Mouse (Mus musculus) regulatory T cell (primary cell): Measurements from ENCODE around the gene Vps16.

Experiments
- in situ Hi-C: fragments of 300-600 bp; cut with MboI, MseI; formaldehyde crosslinking; loops from one replicate; pipeline ENCODE4 v1.15.1; 2025; ENCODE audit warnings: high pct_unique_total_duplicates

Vps16 gene

GRCm38 (mm10) chr2:130424126-130424853 is at the start of gene Vps16, which contains the start of gene Pced1a:
Gene Vps16 (plus strand): TSS chr2:130424339.
Gene Pced1a (minus strand): TSS chr2:130424701.
- in situ Hi-C loops: no loop called here

DNA sequence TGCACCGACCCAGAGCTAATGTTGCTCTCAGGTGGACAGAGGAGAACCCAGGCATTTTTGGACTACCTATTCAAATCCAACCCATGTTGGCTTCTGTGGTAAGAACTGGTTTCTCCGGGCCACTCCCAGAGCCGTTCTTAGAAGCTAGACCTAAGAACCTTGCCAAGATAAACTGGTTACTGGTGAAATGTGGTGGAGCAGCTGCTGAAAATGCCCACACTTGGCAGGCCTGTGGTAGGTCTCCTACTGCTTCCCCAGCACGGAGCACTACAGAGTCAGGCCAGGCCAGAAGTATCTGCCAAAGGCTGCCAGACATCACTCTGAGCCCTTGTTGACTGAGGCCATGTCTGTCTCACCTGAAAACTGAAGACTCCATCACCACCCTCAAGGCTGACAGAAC is 49.2 kb upstream of the Vps16 start:
- in situ Hi-C loops: no loop called here

GRCm38 (mm10) chr2:130383205-130383604 is 40.9 kb upstream of the Vps16 start:
- in situ Hi-C loops: no loop called here

DNA sequence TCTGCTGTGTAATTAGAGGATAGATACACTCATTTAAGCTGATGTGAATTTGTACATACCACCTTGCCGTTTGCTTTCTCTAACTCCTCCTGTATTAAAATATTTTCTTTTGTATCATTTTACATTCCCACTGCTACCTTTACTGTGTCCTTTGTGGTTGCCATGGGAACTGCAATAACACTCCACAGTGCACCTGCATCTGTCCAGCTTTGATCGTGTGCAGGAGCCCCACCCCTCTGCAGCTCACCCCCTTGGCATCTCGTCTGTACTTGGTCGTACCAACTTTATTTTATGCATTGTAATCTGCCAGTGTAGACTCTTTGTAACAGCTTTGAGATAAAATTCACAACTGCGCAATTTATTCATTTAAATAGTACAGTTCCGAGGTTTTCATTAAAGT is 40.2 kb upstream of the Vps16 start:
- in situ Hi-C loops: no loop called here

GRCm38 (mm10) chr2:130386212-130386611 is 37.9 kb upstream of the Vps16 start:
- in situ Hi-C loops: no loop called here

GRCm38 (mm10) chr2:130388796-130389195 is 35.3 kb upstream of the Vps16 start:
- in situ Hi-C loops: no loop called here

DNA sequence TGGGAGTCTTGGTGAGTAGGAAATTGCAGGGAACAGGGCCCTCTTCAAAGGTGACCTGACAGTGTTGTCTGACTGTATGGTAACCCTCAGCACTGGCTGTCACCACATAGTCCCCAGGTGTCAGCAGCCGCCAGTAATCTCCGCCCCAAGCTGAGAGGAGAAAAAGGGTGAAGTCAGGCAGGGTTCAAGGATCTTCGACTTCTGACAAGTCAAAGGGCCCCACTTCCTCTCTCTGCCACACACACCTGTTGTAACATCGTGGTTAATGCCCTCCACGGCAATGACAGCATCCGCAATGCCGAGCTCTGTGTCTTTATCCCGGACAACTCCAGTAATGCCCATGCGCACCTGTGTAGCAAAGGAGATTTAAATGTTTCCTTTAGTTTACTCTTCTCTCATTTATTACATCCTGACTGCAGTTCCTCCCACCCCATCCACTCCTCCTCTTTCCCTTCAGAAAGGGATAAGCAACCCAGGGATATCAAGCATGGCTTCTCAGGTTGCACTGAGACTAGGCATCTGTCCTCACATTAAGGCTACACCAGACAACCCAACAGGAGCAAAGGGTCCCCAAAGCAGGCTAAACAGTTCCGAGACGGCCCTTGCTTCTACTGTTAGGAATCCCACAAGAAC is 33.0 kb upstream of the Vps16 start:
- in situ Hi-C loops: no loop called here

DNA sequence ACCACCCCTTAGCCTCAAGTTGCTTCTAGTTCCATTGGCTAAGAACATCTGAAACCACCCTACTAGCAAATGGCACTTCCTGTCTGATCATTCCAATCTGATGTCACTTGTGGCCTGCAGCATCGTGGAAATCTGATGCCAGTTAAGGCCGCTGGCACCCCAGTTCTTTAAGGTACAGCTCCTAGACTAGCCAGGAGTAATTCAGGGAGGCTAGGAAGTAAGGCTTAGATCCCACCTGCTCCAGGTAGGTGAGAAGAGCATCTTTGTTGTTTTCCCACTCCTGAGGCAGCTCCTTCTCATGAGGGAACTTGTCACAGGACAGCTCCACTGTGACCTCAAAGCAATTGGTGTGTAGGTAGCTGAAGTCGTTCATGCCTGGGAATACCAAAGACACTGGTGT is 31.3 kb upstream of the Vps16 start:
- in situ Hi-C loops: no loop called here

DNA sequence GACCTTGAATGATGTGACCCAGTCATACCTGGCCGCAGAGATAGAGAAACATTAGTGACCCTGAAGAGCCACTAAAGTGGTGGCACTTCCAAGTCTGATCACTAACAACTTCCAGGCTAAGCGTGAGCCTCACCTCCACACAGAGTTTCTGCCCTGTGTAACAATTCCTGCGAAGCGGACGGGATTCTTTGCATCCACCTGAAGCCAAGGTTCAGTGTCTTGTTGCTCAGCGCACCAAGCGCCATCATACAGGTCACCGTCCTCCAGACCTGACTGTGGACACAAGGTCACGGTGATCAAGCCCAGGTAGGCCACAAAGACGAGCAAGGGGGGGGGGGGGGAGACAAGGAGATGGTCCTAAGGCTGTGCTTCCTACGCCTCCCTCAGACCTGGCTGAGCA is 28.4 kb upstream of the Vps16 start:
- in situ Hi-C loops: no loop called here

DNA sequence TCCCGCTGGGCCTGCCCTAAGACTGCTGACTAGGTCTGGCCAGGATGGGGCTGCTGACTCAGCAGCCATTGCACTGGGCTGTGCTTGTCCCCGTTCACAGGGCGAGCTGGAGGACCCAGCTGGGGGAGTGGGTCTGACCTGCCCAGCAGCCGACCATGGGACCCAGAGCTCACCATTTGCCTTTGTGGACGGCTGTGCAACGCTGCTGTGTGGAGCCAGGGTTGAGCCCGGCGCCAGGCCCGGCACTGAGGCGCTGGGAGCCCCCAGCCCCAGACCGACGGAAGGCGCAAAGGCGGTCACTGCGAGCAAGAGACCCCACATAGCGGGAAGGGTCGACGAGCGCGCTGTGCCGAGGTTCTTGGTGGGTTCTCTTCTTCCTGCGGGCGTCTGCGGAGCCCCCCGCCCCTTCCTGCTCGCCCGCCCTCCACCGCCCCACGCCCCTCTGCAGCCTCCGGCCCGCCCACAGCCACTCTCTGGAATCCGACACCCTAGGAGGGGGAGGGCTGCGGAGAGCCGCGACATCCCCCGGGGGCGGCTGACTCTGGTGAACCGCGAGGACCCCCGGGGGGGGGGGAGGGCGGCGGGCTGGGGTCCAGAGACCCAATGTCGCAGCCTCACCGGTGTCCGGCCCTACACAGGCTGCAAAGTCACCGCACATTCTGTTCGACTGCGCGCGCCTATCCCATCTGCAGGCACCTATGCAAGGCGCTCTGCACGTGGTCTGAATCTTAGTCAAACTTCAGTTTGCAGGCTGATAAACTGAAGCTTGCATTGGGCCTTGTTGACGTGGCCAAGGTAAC is 26.8 kb upstream of the Vps16 start, which contains the start of gene Cpxm1:
Gene Cpxm1, minus strand, starts transcription at position 389 of the 800 bp plus-strand sequence.
- in situ Hi-C loops: no loop called here

GRCm38 (mm10) chr2:130398091-130398490 is 26.0 kb upstream of the Vps16 start:
- in situ Hi-C loops: no loop called here

GRCm38 (mm10) chr2:130400046-130400445 is 24.1 kb upstream of the Vps16 start:
- in situ Hi-C loops: no loop called here

DNA sequence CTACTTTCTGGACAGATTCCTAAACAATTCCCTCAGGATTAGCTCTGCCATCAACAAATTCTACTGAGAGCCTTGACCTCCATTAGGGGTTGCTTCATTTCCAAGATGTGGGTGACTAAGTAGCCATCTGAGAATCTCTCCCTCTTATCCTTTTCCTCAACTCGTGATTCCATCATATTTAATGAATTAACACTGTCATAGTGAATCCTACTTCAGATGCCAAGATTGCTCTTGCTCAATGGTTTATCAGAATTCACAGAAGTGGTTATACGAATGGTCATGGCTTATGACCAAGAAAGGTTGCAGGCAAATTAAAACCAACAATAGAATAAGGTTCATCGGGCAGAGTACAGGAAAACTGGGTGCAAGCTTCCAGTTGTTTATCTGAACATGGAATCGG is 22.2 kb upstream of the Vps16 start:
- in situ Hi-C loops: no loop called here

- in situ Hi-C loops: no loop called here
Observed at GRCm38 (mm10) chr2:130404939-130405338, 19.2 kb upstream of the Vps16 start, which contains the start of the genes Gm28372 and 1700020A23Rik. Gene Gm28372 (plus strand): TSS chr2:130405239. Gene 1700020A23Rik (plus strand): TSS chr2:130405259.

GRCm38 (mm10) chr2:130406178-130406577 is 18.0 kb upstream of the Vps16 start, which contains the start of gene Tmem239:
Gene Tmem239 (plus strand): TSS chr2:130406478.
- in situ Hi-C loops: no loop called here

GRCm38 (mm10) chr2:130408194-130408593 is 15.9 kb upstream of the Vps16 start:
- in situ Hi-C loops: no loop called here

DNA sequence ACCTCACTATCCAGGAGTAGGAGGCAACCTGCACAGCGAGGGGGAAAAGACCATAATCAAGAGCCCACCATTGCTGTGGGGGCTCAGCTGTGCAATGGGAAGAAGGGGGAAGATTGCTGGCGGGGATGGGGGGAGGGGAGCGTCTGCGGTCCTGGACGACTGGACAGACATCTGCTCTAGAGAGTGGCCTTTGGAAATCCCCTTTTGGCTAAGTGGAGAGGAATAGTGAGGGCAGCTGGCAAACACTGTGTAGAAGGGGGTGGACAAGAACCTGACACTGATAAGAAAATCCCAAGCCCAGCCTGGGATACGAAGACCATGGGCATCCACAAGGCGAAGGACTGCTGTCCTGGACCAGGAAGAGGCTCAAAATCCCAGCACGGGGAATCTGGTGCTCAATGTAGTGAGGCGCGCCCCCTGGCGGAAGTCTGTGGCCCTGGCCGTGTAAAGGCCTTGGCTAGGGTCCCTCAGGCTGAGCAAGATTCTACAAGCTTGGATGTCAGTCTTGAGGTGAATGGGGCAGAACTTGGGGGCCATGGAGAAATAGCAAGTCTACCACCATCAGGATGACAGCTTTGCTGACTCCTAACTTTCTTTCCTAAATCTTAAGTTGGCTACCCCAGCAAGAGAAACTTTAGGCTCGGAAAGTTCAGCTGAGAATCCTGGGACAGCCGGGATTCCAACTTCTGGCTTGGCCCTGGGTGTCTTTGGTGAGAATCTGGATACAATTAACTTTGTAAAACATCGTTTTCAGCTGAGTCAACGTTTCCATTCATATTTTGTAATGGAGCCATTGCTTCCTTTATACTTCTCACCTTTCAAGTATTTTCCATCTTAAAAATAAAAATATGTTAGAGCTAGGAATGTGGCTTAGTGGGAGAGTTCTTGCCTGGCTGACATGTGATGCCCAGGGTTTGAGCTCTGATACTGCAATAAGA is 12.3 kb upstream of the Vps16 start:
- in situ Hi-C loops: no loop called here

DNA sequence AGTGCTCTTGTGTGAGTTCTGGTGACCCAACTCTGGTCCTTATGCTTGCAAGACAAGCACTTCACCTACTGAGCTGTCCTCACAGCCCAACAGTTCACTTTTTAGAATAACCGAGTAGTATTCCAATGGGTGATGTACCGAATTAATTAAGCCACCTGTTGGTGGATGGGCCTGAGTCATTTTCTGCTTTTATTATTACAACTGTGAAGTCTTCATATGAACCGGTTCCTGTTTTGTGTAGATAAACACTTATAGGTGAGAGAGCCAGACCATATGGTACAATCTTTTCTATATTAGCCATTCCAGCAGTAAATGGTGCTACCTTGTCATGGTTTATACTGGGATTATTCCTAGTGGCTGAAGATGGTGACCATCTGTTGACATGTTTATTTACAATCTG is 11.4 kb upstream of the Vps16 start:
- in situ Hi-C loops: no loop called here

DNA sequence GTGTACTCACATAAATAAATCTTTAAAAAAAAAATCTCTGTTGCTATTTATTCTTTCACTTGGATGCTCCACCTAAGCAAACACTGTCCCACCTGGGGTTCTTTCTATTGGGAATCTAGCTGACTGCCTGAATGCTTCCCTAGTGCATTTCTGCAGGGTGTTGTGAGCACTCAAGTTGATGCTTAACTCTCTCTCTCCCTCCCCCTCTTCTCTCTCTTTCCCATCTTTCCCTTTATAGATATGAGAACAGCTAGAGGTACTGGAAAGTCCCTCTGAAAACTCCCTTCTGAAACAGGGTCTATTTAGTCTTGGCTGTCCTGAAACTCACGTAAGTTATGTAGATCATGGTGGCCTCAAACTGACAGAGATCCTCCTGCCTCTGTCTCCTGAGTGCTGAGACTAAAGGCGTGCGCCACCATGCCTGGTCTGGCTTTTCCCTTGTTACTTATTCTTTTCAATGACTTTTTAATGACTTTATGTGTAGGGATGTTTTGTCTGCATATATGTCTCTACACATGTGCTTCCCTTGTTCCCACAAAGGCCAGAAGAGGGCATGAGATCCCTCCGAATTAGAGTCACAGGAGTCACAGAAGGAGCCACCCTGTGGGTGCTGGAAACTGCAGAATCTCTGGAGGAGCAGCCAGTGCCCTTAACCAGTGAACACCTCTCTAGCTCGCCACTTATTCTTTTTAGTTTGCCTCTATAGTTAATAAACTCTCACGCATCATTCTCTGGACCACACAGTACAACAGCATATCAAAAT is 9.9 kb upstream of the Vps16 start:
- in situ Hi-C loops: no loop called here
